ENCODE assay signal across 19 mouse cellular contexts in genomic region chr10:12756692-12757091, GRCm38 (mm10).
DNase-seq lines count a peak whose midpoint lies in the region; ATAC-seq lines count a peak whose summit lies in the region.
"Had no signal": no experiment of that assay in that cellular context is flagged by ENCODE, and none has a peak within 500 bp of the region (broad histone marks: within the 10 kb centered on the region; RNA-seq: fewer than 3 reads in every experiment).

No protein-coding gene starts in this region.

- no peak overlapping the region for H3K4me3 ChIP-seq in heart, embryonic 10.5 days
- H3K4me3 ChIP-seq in kidney, embryonic 14.5 days (ENCODE audit: low read length), result no peak overlapping the region
- H3K4me3 ChIP-seq: forebrain, embryonic 13.5 days; limb, embryonic 13.5 days; lung, embryonic 15.5 days; midbrain, embryonic 12.5 days; neural tube, embryonic 12.5 days had no signal

- no peaks in the 10 kb centered on the region for H3K27me3 ChIP-seq in heart, embryonic 10.5 days (ENCODE audit: insufficient read depth, poor library complexity, severe bottlenecking)
- H3K27me3 ChIP-seq in kidney, embryonic 14.5 days (ENCODE audit: control insufficient read depth, insufficient read depth, low read length), result no peaks in the 10 kb centered on the region
- H3K27me3 ChIP-seq: forebrain, embryonic 13.5 days; limb, embryonic 13.5 days; lung, embryonic 15.5 days; midbrain, embryonic 12.5 days; neural tube, embryonic 12.5 days; Patski had no signal

- ATAC-seq in granulocyte monocyte progenitor cell, adult 5-6 weeks (replicated peaks; ENCODE audit: poor library complexity, severe bottlenecking), result peak; percentile 74
- no peak for ATAC-seq in kidney, embryonic 14.5 days (ENCODE audit: low FRiP score, low TSS enrichment)
- no peak for ATAC-seq in activated CD4-positive, CD25-positive, alpha-beta regulatory T cell, adult 4 months
- ATAC-seq: CD4-positive, CD25-positive, alpha-beta regulatory T cell, adult 4 months; forebrain, embryonic 13.5 days; Patski had no signal

- no peak overlapping the region for H3K4me2 ChIP-seq in kidney, embryonic 14.5 days (replicated peaks; ENCODE audit: low read depth, low read length)
- H3K4me2 ChIP-seq: forebrain, embryonic 13.5 days; limb, embryonic 13.5 days; lung, embryonic 15.5 days; midbrain, embryonic 12.5 days; neural tube, embryonic 12.5 days had no signal

- no peaks in the 10 kb centered on the region for H3K9me3 ChIP-seq in heart, embryonic 10.5 days
- no peaks in the 10 kb centered on the region for H3K9me3 ChIP-seq in kidney, embryonic 14.5 days (ENCODE audit: control insufficient read depth, low read length)
- H3K9me3 ChIP-seq: forebrain, embryonic 13.5 days; limb, embryonic 13.5 days; lung, embryonic 15.5 days; midbrain, embryonic 12.5 days; neural tube, embryonic 12.5 days had no signal

- 0 out of 2 replicates have a peak, but pooled peaks cover 2% of the 10 kb centered on the region for H3K4me1 ChIP-seq in heart, embryonic 10.5 days
- peaks cover 8% of the 10 kb centered on the region; the same call in 1 of the 2 replicates for H3K4me1 ChIP-seq in kidney, embryonic 14.5 days (ENCODE audit: control insufficient read depth, insufficient read depth, low read length)
- H3K4me1 ChIP-seq: midbrain, embryonic 12.5 days had no signal

- peak; percentile 88 for DNase-seq in heart, adult 11 months
- DNase-seq in heart, embryonic 10.5 days (ENCODE audit: low spot score), result no peak
- peak; percentile 62 for DNase-seq in 416B (ENCODE audit: low read depth)
- DNase-seq in cerebellum, adult 18-20 months, result peak; percentile 28 to 30
- DNase-seq: adrenal gland, adult 8-10 months; heart, postnatal 14 days; kidney, postnatal 14 days; retina, postnatal 1 day; thymus, adult 18-20 months had no signal

- H3K9ac ChIP-seq in kidney, embryonic 14.5 days (ENCODE audit: low read depth, low read length), result no peak overlapping the region
- H3K9ac ChIP-seq: forebrain, embryonic 13.5 days; limb, embryonic 13.5 days; lung, embryonic 15.5 days; midbrain, embryonic 12.5 days; neural tube, embryonic 12.5 days had no signal

- peaks cover 8% of the 10 kb centered on the region; the same call in 1 of the 2 replicates for H3K36me3 ChIP-seq in heart, embryonic 10.5 days
- H3K36me3 ChIP-seq in kidney, embryonic 14.5 days (ENCODE audit: control insufficient read depth, insufficient read depth, low read length), result no peaks in the 10 kb centered on the region
- H3K36me3 ChIP-seq: limb, embryonic 13.5 days; lung, embryonic 15.5 days; midbrain, embryonic 12.5 days; neural tube, embryonic 12.5 days had no signal

- WGBS in heart, embryonic 10.5 days, result 91% methylated on average over 4 of the region's 4 CpGs
- WGBS in kidney, embryonic 14.5 days, result 93% methylated on average over 4 of the region's 4 CpGs

- H3K27ac ChIP-seq in heart, embryonic 10.5 days, result no peak overlapping the region
- no peak overlapping the region for H3K27ac ChIP-seq in kidney, embryonic 14.5 days (ENCODE audit: low read depth, low read length)
- H3K27ac ChIP-seq: forebrain, embryonic 13.5 days; limb, embryonic 13.5 days; lung, embryonic 15.5 days; midbrain, embryonic 12.5 days; neural tube, embryonic 12.5 days had no signal
